Mouse (Mus musculus) embryonic facial prominence, embryonic 14.5 days (tissue): ENCODE measurements around the gene Fdxacb1. TPM values are rescaled to one million over a fixed set of nuclear protein-coding genes. Genes with fewer than 3 reads are reported as not detected.

Experiments used
- ATAC-seq: fragments of 200-750 bp; cut with Nextera tagmentation; 2 replicates; pipeline ENCODE4 v1.8.0; 2017; ENCODE audit warnings: low read depth, moderate number of reproducible peaks, moderate TSS enrichment
- DNase-seq: peaks from one replicate; pipeline ENCODE4 v3.0.0-alpha.2; 2015; ENCODE audit warnings: low spot score
- H3K27ac ChIP-seq: fragments of 300-500 bp; sonication (generic); replicated peaks from 2 replicates; pipeline ENCODE4 v1.5.1; 2014; ENCODE audit warnings: low read depth, mild to moderate bottlenecking, low read length, moderate library complexity
- H3K27me3 ChIP-seq: fragments of 300-500 bp; sonication (generic); replicated peaks from 2 replicates; pipeline ENCODE4 v1.6.1; 2014; ENCODE audit warnings: low read length; ENCODE audit not compliant: control insufficient read depth, insufficient read depth
- H3K36me3 ChIP-seq: fragments of 300-500 bp; sonication (generic); 2 replicates; pipeline ENCODE4 v1.6.1; 2014; ENCODE audit warnings: low read length, mixed read lengths; ENCODE audit not compliant: control insufficient read depth, insufficient read depth
- H3K4me1 ChIP-seq: fragments of 300-500 bp; sonication (generic); 2 replicates; pipeline ENCODE4 v1.6.1; 2014; ENCODE audit warnings: antibody characterized with exemption, low read length; ENCODE audit not compliant: control insufficient read depth, insufficient read depth
- H3K4me2 ChIP-seq: fragments of 300-500 bp; sonication (generic); 2 replicates; pipeline ENCODE4 v1.6.1; 2014; ENCODE audit warnings: low read depth, mild to moderate bottlenecking, low read length, moderate library complexity, mixed read lengths
- H3K4me3 ChIP-seq: fragments of 300-500 bp; sonication (generic); 2 replicates; pipeline ENCODE4 v1.5.1; 2014; ENCODE audit warnings: low read depth, mild to moderate bottlenecking, low read length
- H3K9ac ChIP-seq: fragments of 300-500 bp; sonication (generic); 2 replicates; pipeline ENCODE4 v1.6.1; 2014; ENCODE audit warnings: low read depth, mild to moderate bottlenecking, low read length, moderate library complexity, mixed read lengths
- H3K9me3 ChIP-seq: fragments of 300-500 bp; sonication (generic); 2 replicates; pipeline ENCODE4 v1.6.1; 2016; ENCODE audit warnings: low read length; ENCODE audit not compliant: control insufficient read depth
- WGBS: fragments of 180-500 bp; shearing (Covaris S2); extraction: QIAGEN DNeasy Blood & Tissue Kit; methylation state at CpG from one replicate; pipeline ENCODE4 v1.1.7; 2014; 5-methylcytosine and 5-hydroxymethylcytosine counted together
- polyA plus RNA-seq: library from polyadenylated mRNA; unstranded; fragments of >200 nt; fragmentation: Nextera tagmentation; extraction: Ambion mirVana; gene quantifications from 2 replicates; pipeline ENCODE4 v1.2.1, GENCODE M21; 2014

The Fdxacb1 gene
- polyA plus RNA-seq, 1 experiment from 2014 or later, result 10.2 TPM

- Histone ChIP-seq H3K27ac (no peak overlapping the region), H3K36me3 (peaks cover 56% of the 10 kb centered on the region), H3K9me3 (no peaks in the 10 kb centered on the region), H3K4me2 (no peak overlapping the region), H3K9ac (no peak overlapping the region), H3K4me1 (no peaks in the 10 kb centered on the region), H3K27me3 (no peaks in the 10 kb centered on the region), H3K4me3 (no peak overlapping the region)
- WGBS, result 86% methylated on average over 6 of the region's 6 CpGs
- ATAC-seq, result no peak
- no peak for DNase-seq
Observed at GRCm38 (mm10) chr9:50819716-50820115, 51.7 kb downstream of the Fdxacb1 start.

- no peak overlapping the region for H3K27ac ChIP-seq
- H3K9me3 ChIP-seq, result no peaks in the 10 kb centered on the region
- no peaks in the 10 kb centered on the region for H3K27me3 ChIP-seq
- H3K4me3 ChIP-seq, result no peak overlapping the region
- 90% methylated on average over 6 of the region's 6 CpGs for WGBS
- no peaks in the 10 kb centered on the region for H3K4me1 ChIP-seq
- H3K4me2 ChIP-seq, result no peak overlapping the region
- H3K9ac ChIP-seq, result no peak overlapping the region
- no peak for ATAC-seq
- peaks cover 49% of the 10 kb centered on the region for H3K36me3 ChIP-seq
- DNase-seq, result no peak
Observed at GRCm38 (mm10) chr9:50821651-50822050, 53.6 kb downstream of the Fdxacb1 start.

- ATAC-seq, result no peak
- Histone ChIP-seq H3K36me3 (peaks cover 43% of the 10 kb centered on the region), H3K4me3 (no peak overlapping the region), H3K9me3 (no peaks in the 10 kb centered on the region), H3K9ac (no peak overlapping the region), H3K27me3 (no peaks in the 10 kb centered on the region), H3K4me2 (no peak overlapping the region), H3K27ac (no peak overlapping the region), H3K4me1 (no peaks in the 10 kb centered on the region)
- no peak for DNase-seq
- 94% methylated on average over 5 of the region's 5 CpGs for WGBS
Observed at GRCm38 (mm10) chr9:50822216-50822615, 54.2 kb downstream of the Fdxacb1 start.

Other genes starting within 250 kb of the Fdxacb1 start
- gene Pts, start 239.5 kb upstream of the Fdxacb1 start, polyA plus RNA-seq, result 61.3 and 63.3 TPM in 2 replicates
- 6.1 and 7.7 TPM in 2 replicates for gene Il18, start 213.4 kb upstream of the Fdxacb1 start, polyA plus RNA-seq
- gene Bco2, start 213.1 kb upstream of the Fdxacb1 start, polyA plus RNA-seq, result 0.15 and 0.16 TPM in 2 replicates
- gene Tex12, start 206.9 kb upstream of the Fdxacb1 start, polyA plus RNA-seq, result 0.21 TPM in 1 of 2 replicates, not detected in the other
- 300 and 330 TPM in 2 replicates for gene Sdhd, start 164.4 kb upstream of the Fdxacb1 start, polyA plus RNA-seq
- 239 and 285 TPM in 2 replicates for gene Timm8b, start 164.3 kb upstream of the Fdxacb1 start, polyA plus RNA-seq
- 3.2 and 5.8 TPM in 2 replicates for gene Pih1d2, start 150.9 kb upstream of the Fdxacb1 start, polyA plus RNA-seq
- gene Nkapd1, start 150.8 kb upstream of the Fdxacb1 start, polyA plus RNA-seq, result 21.5 and 24.3 TPM in 2 replicates
- 60.1 and 65.9 TPM in 2 replicates for gene Dlat, start 108.5 kb upstream of the Fdxacb1 start, polyA plus RNA-seq
- gene Dixdc1, start 28.7 kb upstream of the Fdxacb1 start, polyA plus RNA-seq, result 14.0 and 16.9 TPM in 2 replicates
- gene 2310030G06Rik, start 21.7 kb upstream of the Fdxacb1 start, polyA plus RNA-seq, result 4.0 and 6.8 TPM in 2 replicates
- gene Cryab, start 16.9 kb upstream of the Fdxacb1 start, polyA plus RNA-seq, result 218 and 275 TPM in 2 replicates
- 112 and 136 TPM in 2 replicates for gene Hspb2, start 15.9 kb upstream of the Fdxacb1 start, polyA plus RNA-seq
- gene Alg9, start 6.8 kb downstream of the Fdxacb1 start, polyA plus RNA-seq, result 35.7 and 38.2 TPM in 2 replicates
- gene 1110032A03Rik, start 7.3 kb downstream of the Fdxacb1 start, polyA plus RNA-seq, result 32.5 and 41.2 TPM in 2 replicates
- 55.7 and 60.0 TPM in 2 replicates for gene Ppp2r1b, start 77.1 kb downstream of the Fdxacb1 start, polyA plus RNA-seq
- gene Sik2, start 240.8 kb downstream of the Fdxacb1 start, polyA plus RNA-seq, result 13.8 and 15.8 TPM in 2 replicates